Mouse (Mus musculus): ENCODE measurements at regions not wholly inside any gene's neighbourhood (a gene's known extent, or its start where the extent isn't known, plus 50 kb on each side); places are given as distances from the start of the nearest gene placed in this dataset.

DNA sequence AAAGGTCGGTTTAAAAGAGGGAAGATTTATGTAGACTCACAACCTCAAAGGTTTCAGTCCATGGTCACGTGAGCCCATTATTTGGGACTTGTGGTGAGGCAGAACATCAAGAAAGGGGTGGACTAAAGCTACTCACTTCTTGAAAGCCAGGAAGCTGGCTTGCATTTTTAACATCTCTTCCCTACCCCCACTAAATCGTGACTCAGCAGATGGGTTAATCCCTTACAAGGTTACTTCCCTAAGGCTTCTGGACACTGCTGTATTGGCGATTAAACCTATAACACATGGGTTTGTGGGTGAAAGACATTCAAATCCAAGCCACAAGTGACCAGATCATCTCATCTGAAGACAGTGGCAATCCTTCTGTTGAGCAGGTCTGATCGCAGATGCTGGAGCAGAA, 59.9 kb upstream of the Lrpprc start:
- no peak for TF ChIP-seq CTCF (IDR thresholded peaks at IDR 0.05; ENCODE audit: low read depth)
- no peak for TF ChIP-seq EP300 (IDR thresholded peaks at IDR 0.05; ENCODE audit: low read depth)

Measured in heart, postnatal 0 days (tissue).